Mouse (Mus musculus) midbrain, embryonic 12.5 days (tissue): ENCODE measurements around the gene Ccnl2. TPM values are rescaled to one million over a fixed set of nuclear protein-coding genes. Genes with fewer than 3 reads are reported as not detected.

Source experiments
- ATAC-seq: fragments of 200-750 bp; cut with Nextera tagmentation; 2 replicates; pipeline ENCODE4 v1.8.0; 2017; ENCODE audit warnings: low read depth, moderate TSS enrichment, moderate library complexity; ENCODE audit not compliant: low FRiP score
- H3K27ac ChIP-seq: fragments of 300-500 bp; sonication (generic); replicated peaks from 2 replicates; pipeline ENCODE4 v1.5.1; 2016; ENCODE audit warnings: mild to moderate bottlenecking
- H3K27me3 ChIP-seq: fragments of 300-500 bp; sonication (generic); 2 replicates; pipeline ENCODE4 v1.6.1; 2016; ENCODE audit warnings: mild to moderate bottlenecking
- H3K36me3 ChIP-seq: fragments of 300-500 bp; sonication (generic); 2 replicates; pipeline ENCODE4 v1.6.1; 2016
- H3K4me1 ChIP-seq: fragments of 300-500 bp; sonication (generic); 2 replicates; pipeline ENCODE4 v1.6.1; 2016
- H3K4me2 ChIP-seq: fragments of 300-500 bp; sonication (generic); replicated peaks from 2 replicates; pipeline ENCODE4 v1.6.1; 2016; ENCODE audit warnings: mild to moderate bottlenecking, moderate library complexity
- H3K4me3 ChIP-seq: fragments of 300-500 bp; sonication (generic); 2 replicates; pipeline ENCODE4 v1.5.1; 2016; ENCODE audit warnings: mild to moderate bottlenecking
- H3K9ac ChIP-seq: fragments of 300-500 bp; sonication (generic); replicated peaks from 2 replicates; pipeline ENCODE4 v1.6.1; 2016; ENCODE audit warnings: mild to moderate bottlenecking, moderate library complexity
- H3K9me3 ChIP-seq: fragments of 300-500 bp; sonication (generic); 2 replicates; pipeline ENCODE4 v1.6.1; 2016; ENCODE audit warnings: mild to moderate bottlenecking
- WGBS: fragments of 180-500 bp; shearing (Covaris S2); methylation state at CpG from one replicate; pipeline ENCODE4 v1.1.7; 2016; 5-methylcytosine and 5-hydroxymethylcytosine counted together
- polyA plus RNA-seq: library from polyadenylated mRNA; unstranded; fragments of >200 nt; fragmentation: Nextera tagmentation; extraction: Ambion mirVana; gene quantifications from 2 replicates; pipeline ENCODE4 v1.2.1, GENCODE M21; 2016

The Ccnl2 gene
- polyA plus RNA-seq, 1 experiment from 2014 or later: 218 TPM

DNA sequence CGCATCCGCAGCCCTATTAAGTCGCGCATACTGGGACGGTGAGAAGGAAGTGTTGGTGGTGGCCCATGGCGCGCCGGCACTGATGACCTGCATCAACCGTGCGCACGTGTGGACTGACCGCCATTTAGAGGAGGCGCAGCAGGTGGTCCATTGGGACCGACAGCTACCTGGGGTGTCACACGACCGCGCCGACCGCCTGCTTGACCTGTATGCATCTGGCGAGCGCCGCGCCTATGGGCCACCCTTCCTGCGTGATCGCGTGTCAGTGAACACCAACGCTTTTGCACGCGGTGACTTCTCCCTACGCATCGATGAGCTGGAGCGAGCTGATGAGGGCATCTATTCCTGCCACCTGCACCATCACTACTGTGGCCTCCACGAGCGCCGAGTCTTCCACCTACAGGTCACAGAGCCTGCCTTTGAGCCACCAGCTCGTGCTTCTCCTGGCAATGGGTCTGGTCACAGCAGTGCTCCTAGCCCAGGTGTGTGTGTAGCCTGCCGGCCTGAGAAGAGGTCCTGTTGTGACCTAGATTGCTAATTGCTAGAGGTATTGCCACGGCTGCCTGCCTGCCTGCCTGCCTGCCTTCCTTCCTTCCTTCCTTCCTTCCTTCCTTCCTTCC lies 29.5 kb downstream of the Ccnl2 start:
- ATAC-seq: no peak
- 45% methylated on average over 38 of the region's 38 CpGs for WGBS
- H3K27me3 ChIP-seq: peaks cover 14% of the 10 kb centered on the region
- peak overlapping the region; percentile 70 for H3K4me2 ChIP-seq
- peak overlapping the region; percentile 42 for H3K4me3 ChIP-seq
- H3K9me3 ChIP-seq: no peaks in the 10 kb centered on the region
- peaks cover 32% of the 10 kb centered on the region for H3K4me1 ChIP-seq
- H3K27ac ChIP-seq: no peak overlapping the region
- 0 out of 2 replicates have a peak, but pooled peaks cover 5% of the 10 kb centered on the region for H3K36me3 ChIP-seq
- H3K9ac ChIP-seq: no peak overlapping the region

DNA sequence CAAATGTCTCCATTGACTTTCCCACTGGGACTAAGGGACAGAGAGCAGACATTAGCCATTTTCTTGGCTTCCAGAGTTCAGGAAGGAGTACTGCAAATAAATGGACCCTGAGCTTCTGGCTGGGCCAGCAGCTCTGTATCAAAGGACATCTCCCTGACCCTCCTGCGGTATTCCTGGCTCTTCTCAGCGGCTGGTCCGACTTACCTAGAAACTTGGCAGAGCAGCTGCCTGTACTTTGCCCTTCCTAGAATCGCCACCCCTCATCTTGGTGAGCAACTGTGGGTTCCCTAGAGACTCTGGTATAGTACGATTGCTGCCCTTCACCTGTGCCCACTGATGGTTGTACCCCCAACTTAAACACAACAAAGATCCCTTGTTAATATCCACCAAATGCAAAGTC lies 30.9 kb downstream of the Ccnl2 start:
- 95% methylated on average over 5 of the region's 5 CpGs for WGBS
- ATAC-seq: no peak
- Histone ChIP-seq H3K4me3 (no peak overlapping the region), H3K27ac (no peak overlapping the region), H3K9me3 (no peaks in the 10 kb centered on the region), H3K27me3 (peaks cover 14% of the 10 kb centered on the region), H3K9ac (no peak overlapping the region), H3K4me1 (peaks cover 40% of the 10 kb centered on the region), H3K36me3 (0 out of 2 replicates have a peak, but pooled peaks cover 5% of the 10 kb centered on the region), H3K4me2 (no peak overlapping the region)

DNA sequence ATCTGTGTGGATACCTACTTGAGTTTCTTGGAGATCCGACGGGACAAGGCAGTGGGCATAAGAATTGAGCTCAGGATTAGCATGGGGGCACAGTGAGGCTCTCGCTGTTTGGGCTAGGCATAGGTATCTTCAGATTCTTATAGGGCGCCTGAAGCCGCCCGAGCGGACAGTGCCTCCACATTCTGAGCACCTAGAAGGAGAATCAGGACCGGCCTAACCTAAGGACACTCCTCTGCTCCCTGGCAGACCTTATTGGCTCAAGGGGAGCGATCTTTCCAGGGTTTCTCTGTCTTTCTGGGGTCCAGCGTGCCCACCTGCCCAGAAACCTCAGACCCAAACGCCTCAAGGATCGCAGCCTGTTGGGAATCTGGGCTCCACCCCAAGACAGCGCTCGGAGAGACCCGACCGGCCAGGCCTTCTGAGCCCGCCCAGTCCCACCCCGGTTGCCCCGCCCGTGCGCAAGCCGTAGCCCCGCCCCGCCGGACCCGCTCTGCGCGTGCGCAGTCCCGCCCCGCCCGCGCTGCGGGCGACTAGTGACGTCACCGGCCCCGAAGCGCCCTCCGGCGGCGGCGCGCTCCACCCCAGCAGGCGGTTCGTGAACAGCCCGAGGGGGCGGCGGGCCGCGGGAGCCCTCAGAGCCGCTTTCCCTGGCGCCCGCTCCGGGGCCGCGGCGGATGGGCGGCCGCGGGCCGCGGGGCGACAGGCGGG lies 34.7 kb downstream of the Ccnl2 start, which contains the start of gene Dvl1:
Gene Dvl1, plus strand, starts transcription at position 532 of the 708 bp plus-strand sequence.
- ATAC-seq: peak; percentile 91
- WGBS: 3% methylated on average over 35 of the region's 65 CpGs

DNA sequence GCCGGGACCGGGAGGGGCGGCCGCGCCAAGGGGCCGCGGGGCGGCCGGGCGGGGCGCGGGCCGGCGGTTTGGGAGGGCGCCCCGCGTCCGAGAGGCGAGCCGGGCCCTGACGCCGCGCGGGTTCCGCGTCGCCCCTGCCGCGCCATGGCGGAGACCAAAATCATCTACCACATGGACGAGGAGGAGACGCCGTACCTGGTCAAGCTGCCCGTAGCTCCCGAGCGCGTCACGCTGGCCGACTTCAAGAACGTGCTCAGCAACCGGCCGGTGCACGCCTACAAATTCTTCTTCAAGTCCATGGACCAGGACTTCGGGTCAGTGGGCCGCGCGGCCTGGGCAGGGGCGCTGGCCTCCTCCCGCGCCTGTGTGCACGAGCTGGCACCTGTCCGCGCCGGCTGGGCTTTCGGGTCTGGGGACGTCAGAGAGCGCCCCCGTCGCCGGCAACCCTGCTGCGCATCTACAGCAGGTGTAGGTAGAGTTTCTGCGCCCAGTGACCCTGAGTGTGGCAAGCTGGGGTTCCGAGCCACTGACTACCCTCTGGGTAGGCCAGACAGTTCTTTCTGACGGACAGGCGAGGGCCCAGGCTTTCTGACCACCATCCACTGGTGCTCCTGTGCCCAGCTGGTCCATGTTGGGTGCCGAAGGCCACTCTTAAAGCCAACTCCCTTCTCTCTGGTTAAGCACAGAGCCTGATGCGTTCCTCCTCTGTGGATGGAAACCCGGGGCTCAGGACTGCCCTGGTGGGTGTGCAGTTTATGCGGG lies 35.5 kb downstream of the Ccnl2 start:
- ATAC-seq: peak; percentile 32
- no peaks in the 10 kb centered on the region for H3K27me3 ChIP-seq
- H3K27ac ChIP-seq: peak overlapping the region; percentile 69
- no peaks in the 10 kb centered on the region for H3K9me3 ChIP-seq
- peak overlapping the region; percentile 96 for H3K4me2 ChIP-seq
- peak overlapping the region; percentile 90 for H3K9ac ChIP-seq
- peak overlapping the region; percentile 85 for H3K4me3 ChIP-seq
- WGBS: 2% methylated on average over 41 of the region's 69 CpGs
- H3K36me3 ChIP-seq: 0 out of 2 replicates have a peak, but pooled peaks cover 5% of the 10 kb centered on the region
- peaks cover 31% of the 10 kb centered on the region for H3K4me1 ChIP-seq

More for the DNA sequence above, 34.7 kb downstream of the Ccnl2 start, which contains the start of gene Dvl1:
- peak within 1 kb of the TSS; percentile 77 for H3K27ac ChIP-seq
- peak within 1 kb of the TSS; percentile 90 for H3K9ac ChIP-seq
- H3K4me2 ChIP-seq: peak within 1 kb of the TSS; percentile 96
- no peaks in the 10 kb centered on the region for H3K9me3 ChIP-seq
- peaks cover 31% of the 10 kb centered on the region for H3K4me1 ChIP-seq
- peak within 1 kb of the TSS; percentile 85 for H3K4me3 ChIP-seq
- peaks cover under 1% of the 10 kb centered on the region for H3K27me3 ChIP-seq
- 0 out of 2 replicates have a peak, but pooled peaks cover 5% of the 10 kb centered on the region for H3K36me3 ChIP-seq

DNA sequence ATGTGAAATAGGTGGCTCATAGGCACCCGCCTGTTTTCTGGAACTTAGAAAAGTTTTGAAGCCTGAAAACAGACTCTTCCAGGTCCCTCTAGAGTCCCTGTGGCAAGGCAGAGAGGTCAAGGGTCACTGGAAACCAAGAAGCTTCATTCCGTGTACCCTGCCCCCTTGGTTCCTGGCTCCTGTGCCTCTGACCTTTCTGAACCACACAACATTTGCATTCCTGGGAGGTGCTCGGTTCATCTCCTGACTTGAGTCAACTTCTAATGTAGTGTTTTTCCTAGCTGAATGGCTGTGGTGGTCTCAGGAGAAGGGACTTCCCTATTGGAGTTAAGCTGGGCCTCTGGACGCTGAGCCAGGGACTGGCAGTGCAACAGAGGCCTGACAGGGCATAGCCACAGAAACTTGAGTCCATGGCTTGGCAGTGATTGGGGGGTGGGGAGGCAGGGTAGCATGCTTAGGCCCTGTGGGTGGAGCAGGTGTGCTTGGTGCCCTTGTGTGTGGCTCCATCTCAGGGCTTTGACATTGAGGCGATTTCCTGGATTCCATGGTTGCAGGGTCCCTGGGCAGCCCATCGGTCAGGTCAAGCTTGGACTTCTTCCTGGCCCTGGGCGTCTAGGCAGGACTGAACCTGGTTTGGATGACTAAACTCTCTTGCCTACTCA lies 36.3 kb downstream of the Ccnl2 start:
- no peak overlapping the region for H3K27ac ChIP-seq
- H3K36me3 ChIP-seq: peaks cover 12% of the 10 kb centered on the region; the same call in 1 of the 2 replicates
- no peaks in the 10 kb centered on the region for H3K27me3 ChIP-seq
- no peak for ATAC-seq
- no peaks in the 10 kb centered on the region for H3K9me3 ChIP-seq
- 59% methylated on average over 7 of the region's 7 CpGs for WGBS
- peak overlapping the region; percentile 96 for H3K4me2 ChIP-seq
- peaks cover 31% of the 10 kb centered on the region for H3K4me1 ChIP-seq
- peak overlapping the region; percentile 85 for H3K4me3 ChIP-seq
- H3K9ac ChIP-seq: peak overlapping the region; percentile 90

DNA sequence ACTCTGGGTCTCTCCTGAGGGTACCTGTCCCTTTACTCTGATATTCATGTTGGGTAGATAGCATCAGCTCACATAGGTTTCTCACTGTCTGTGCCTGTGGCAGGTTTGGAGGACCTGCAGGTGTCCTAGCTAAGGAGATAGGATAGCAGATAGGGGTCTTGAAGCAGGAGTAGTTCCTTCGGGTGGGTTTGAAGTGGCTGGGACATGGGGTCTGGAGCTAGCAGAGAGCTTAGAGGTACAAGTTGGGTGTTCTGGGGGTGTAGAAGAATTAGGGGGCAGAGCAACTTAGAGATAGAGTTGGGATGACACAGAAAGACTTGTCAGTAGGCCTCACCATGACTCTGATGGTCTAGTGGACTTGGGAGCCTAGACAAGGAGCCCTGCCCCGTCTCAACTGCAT lies 37.1 kb downstream of the Ccnl2 start:
- Histone ChIP-seq H3K4me1 (peaks cover 31% of the 10 kb centered on the region), H3K9ac (0 out of 2 replicates have a peak overlapping the region, but pooled peaks have one; percentile 90), H3K9me3 (no peaks in the 10 kb centered on the region), H3K36me3 (peaks cover 20% of the 10 kb centered on the region), H3K4me3 (peak overlapping the region; percentile 85; the same call in 1 of the 2 replicates), H3K27me3 (no peaks in the 10 kb centered on the region), H3K27ac (no peak overlapping the region), H3K4me2 (peak overlapping the region; percentile 96; the same call in 1 of the 2 replicates)
- no peak for ATAC-seq
- 89% methylated on average over 2 of the region's 2 CpGs for WGBS

DNA sequence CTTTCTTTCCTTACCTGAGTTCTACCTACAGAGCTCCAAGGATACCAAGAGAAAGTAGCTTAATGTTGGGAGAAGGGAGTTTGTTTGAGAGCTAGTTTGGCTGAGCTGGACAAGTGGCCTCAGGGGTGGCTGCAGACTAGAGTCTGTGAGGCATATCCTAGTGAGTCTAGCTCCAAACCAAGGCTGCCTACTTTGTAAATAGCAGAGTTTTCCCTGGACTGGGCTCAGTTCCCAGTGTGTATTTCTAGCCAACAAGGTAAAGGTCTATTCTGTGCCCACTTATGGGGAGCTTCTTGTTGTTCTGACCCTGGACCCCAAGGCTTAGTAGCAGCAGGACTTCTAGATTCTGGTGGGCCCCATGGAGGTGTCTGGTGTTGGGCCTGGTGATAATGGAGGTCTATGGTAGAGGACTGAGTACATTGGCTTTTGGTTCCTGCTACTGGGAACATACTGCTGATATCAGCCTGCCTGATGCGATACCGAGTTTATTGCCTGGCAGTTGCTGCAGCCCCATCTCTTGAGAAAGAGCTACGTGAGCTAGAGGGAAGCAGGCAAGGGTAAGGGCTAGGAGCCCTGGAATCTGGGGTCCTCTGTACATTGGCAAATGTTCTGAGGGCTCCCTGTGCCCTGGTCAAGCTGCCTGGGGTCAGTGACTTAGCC lies 37.6 kb downstream of the Ccnl2 start:
- H3K27ac ChIP-seq: no peak overlapping the region
- H3K9me3 ChIP-seq: no peaks in the 10 kb centered on the region
- H3K4me2 ChIP-seq: 0 out of 2 replicates have a peak overlapping the region, but pooled peaks have one; percentile 96
- ATAC-seq: no peak
- H3K4me3 ChIP-seq: no peak overlapping the region
- H3K27me3 ChIP-seq: no peaks in the 10 kb centered on the region
- peaks cover 26% of the 10 kb centered on the region for H3K36me3 ChIP-seq
- H3K9ac ChIP-seq: no peak overlapping the region
- peaks cover 31% of the 10 kb centered on the region for H3K4me1 ChIP-seq
- 93% methylated on average over 3 of the region's 3 CpGs for WGBS

DNA sequence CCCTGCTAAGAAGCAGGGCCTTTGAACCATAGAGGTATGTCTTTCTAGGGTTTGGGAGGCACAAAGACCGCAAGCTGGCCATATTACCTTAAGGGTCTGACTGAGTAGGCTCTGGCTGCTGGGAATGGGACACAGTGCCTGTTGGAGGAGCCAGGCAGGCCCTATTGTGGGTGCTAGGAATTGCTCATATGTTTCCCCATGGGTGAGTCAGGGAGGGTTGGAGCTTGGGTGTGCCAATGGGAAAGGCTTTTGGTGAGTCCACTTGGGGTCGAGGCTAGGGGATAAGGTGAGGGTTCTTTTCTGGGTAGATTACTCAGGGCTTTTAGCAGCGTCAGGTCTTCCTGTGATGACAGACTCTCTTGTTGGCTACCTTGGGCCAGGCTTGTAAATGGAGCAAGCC lies 39.1 kb downstream of the Ccnl2 start:
- WGBS: 88% methylated on average over 3 of the region's 3 CpGs
- no peak overlapping the region for H3K4me2 ChIP-seq
- H3K9me3 ChIP-seq: no peaks in the 10 kb centered on the region
- H3K36me3 ChIP-seq: peaks cover 40% of the 10 kb centered on the region
- no peak overlapping the region for H3K27ac ChIP-seq
- no peak overlapping the region for H3K4me3 ChIP-seq
- H3K4me1 ChIP-seq: peaks cover 29% of the 10 kb centered on the region
- no peak for ATAC-seq
- peak overlapping the region; percentile 6; the same call in 1 of the 2 replicates for H3K9ac ChIP-seq
- H3K27me3 ChIP-seq: no peaks in the 10 kb centered on the region

DNA sequence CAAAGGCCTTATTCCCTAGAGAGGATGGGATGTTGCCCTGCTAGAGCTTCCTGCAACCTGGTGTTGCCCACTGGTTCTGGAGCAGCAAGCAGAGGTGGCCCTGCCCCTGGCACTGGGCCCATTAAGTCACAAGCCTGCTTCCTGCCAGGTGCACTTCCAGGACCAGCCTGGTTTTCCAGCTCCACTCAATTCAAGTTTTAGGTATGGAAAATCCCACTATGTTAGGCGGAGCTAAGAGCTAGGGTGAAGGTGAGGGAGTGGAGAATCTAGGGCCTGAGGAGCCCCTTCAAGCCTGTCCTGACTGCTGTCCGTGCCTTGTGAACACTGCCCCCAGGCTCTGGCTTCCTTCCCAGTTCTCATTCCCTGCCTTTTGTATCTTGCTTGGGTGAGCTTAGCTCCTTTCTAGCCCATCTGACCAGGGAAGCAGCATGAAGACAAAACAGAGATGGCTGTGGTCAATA lies 39.7 kb downstream of the Ccnl2 start:
- Histone ChIP-seq H3K27ac (no peak overlapping the region), H3K4me2 (no peak overlapping the region), H3K27me3 (no peaks in the 10 kb centered on the region), H3K4me3 (no peak overlapping the region), H3K4me1 (peaks cover 23% of the 10 kb centered on the region), H3K9me3 (no peaks in the 10 kb centered on the region), H3K36me3 (peaks cover 46% of the 10 kb centered on the region), H3K9ac (no peak overlapping the region)
- ATAC-seq: no peak
- WGBS: 86% methylated on average over 2 of the region's 2 CpGs

DNA sequence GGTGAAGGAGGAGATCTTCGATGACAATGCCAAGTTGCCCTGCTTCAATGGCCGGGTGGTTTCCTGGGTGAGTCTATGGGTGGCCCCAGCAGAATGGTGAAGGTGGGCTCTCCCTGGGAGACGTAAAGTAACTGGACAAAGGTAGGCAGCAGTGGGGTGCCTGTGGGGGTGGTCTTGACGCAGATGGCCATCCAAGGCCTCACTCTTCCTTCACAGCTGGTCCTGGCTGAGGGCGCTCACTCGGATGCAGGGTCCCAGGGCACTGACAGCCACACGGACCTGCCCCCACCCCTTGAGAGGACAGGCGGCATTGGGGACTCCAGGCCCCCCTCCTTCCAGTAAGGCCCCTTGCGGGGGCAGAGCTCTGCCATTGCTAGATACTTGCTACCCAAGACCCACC lies 41.1 kb downstream of the Ccnl2 start:
- H3K9ac ChIP-seq: no peak overlapping the region
- no peaks in the 10 kb centered on the region for H3K9me3 ChIP-seq
- H3K4me3 ChIP-seq: no peak overlapping the region
- WGBS: 95% methylated on average over 9 of the region's 9 CpGs
- H3K36me3 ChIP-seq: peaks cover 61% of the 10 kb centered on the region
- H3K4me2 ChIP-seq: no peak overlapping the region
- peaks cover 16% of the 10 kb centered on the region for H3K4me1 ChIP-seq
- H3K27me3 ChIP-seq: no peaks in the 10 kb centered on the region
- ATAC-seq: no peak
- H3K27ac ChIP-seq: no peak overlapping the region

DNA sequence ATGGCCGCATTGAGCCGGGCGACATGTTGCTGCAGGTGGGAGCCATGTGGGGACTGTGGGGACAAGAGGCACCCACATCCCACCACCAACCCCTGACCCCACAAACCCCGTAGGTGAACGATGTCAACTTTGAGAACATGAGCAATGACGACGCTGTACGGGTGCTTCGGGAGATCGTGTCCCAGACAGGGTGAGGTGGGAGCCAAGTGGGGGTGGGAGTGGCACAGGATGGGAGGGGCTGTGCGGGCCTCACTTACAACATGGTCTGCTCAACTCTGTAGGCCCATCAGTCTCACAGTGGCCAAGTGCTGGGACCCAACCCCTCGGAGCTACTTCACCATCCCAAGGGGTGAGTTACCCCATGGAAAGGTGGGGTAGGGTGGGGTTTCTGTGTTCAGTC lies 42.7 kb downstream of the Ccnl2 start:
- Histone ChIP-seq H3K4me2 (no peak overlapping the region), H3K9me3 (no peaks in the 10 kb centered on the region), H3K36me3 (peaks cover 76% of the 10 kb centered on the region), H3K27ac (no peak overlapping the region), H3K4me3 (no peak overlapping the region), H3K9ac (no peak overlapping the region), H3K4me1 (no peaks in the 10 kb centered on the region; the same call in 1 of the 2 replicates), H3K27me3 (no peaks in the 10 kb centered on the region)
- WGBS: 89% methylated on average over 12 of the region's 12 CpGs
- ATAC-seq: no peak
